Mouse (Mus musculus) telencephalon, adult 2 months (tissue): Measurements from ENCODE around the gene Psmf1.

ENCODE experiments used
- DNase-seq: peaks from one replicate; pipeline ENCODE4 v3.0.0-alpha.2; 2011; ENCODE audit warnings: low read depth, low spot score

Gene Psmf1

DNA sequence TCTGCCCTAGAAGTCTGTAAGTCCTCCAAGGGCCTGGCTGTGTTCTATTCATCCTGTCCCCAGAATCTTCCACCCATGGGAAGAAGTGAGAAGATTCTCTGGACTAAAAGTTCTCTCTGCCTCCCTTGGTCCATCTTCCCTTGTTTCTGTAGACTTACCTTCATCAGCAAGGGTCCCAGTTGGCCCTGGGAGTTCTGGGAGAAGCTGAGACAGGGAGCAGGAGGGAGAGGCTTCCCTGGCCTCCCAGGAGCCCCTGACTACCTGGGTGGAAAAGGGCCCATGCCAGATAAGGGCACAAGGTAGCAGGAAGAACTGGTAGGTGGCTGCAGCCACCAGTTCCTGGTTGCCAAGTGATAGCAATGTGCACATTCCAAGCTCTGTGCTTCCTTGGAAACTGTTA lies at the start of gene Psmf1:
Psmf1 (minus strand) TSS at position 342 of the 400 bp plus-strand sequence.
- no peak for DNase-seq

GRCm38 (mm10) chr2:151791156-151791555 lies 47.2 kb upstream of the Psmf1 start:
- DNase-seq = no peak

DNA sequence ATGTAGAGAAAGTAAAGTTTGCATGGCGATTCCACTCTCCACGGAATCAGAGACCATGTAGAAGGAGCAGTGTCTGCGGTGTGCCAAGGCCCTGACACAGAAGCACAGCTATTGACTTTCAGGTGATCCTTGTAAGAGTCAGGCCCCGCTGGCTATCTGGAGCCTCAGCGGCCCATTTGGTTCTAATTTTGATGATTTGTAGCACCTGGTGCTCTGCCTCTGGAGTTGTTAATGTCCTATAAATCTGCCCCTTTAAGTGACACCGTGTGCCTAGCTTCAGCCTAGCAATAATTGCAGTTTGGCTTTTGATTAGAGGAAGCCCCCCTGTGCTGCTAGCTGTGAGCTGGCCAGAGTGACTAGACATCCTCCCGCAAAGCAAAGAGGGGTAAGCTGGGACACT lies 46.2 kb upstream of the Psmf1 start:
- no peak for DNase-seq

DNA sequence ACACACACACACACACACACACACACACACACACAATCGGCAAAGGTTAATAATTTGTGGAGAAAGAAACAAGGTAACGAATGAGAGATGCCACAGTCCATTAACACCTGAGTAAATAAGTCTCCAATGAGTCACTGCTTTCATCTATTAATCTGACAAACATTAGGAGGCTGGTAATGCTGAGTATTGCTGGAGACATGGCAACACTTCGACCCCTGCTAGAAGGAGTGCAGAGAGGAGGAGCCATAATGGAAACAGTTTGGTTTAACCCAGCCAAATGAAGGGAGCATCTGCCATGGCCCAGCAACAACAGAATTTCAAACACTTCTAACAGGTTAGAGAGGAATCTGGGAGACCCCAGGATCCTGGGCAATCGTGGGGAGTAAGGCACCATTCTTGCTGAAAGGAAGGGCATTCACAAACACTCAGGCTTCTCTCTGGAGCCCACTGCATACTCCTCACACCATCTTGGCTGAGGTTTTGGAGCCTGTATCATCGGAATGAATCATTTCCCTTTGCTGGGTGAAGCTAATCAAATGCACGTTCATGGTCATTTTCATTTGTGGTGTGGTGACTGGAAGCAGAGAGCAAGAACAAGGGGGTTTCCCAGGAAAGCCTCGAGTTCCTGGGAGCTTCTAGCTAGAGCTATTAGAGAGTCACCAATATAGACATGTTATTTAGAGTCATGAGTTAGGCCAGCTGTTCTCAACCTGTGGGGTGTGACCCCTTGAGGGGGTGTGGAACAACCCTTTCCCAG lies 44.4 kb upstream of the Psmf1 start:
- DNase-seq = no peak

- no peak for DNase-seq
These were observed 39.5 kb upstream of the Psmf1 start for GRCm38 (mm10) chr2:151783493-151783892.

- no peak for DNase-seq
These were observed 33.4 kb upstream of the Psmf1 start for GRCm38 (mm10) chr2:151777366-151777765.

DNA sequence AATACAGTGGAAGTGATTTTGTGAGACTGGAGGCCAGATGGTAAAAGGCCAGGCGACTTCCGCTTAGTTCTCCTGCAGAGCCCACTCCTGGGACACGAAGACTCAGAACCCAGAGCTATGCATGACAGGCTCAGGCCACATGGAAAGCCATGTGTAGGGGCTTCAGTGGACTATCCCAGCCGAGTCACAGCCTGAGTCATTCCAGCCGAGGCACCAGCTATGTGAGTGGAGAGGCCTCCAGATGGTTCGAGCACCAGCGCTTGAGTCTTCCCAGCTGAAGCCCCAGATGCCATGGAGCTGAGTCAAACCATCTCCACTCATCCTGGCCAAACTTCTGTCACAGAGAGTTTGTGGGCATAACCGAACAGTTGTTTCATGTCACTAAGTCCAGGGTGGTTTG lies 29.5 kb upstream of the Psmf1 start:
- peak; percentile 12 for DNase-seq

GRCm38 (mm10) chr2:151772169-151772568 lies 28.2 kb upstream of the Psmf1 start:
- DNase-seq = no peak

GRCm38 (mm10) chr2:151764557-151764956 lies 20.6 kb upstream of the Psmf1 start:
- no peak for DNase-seq

DNA sequence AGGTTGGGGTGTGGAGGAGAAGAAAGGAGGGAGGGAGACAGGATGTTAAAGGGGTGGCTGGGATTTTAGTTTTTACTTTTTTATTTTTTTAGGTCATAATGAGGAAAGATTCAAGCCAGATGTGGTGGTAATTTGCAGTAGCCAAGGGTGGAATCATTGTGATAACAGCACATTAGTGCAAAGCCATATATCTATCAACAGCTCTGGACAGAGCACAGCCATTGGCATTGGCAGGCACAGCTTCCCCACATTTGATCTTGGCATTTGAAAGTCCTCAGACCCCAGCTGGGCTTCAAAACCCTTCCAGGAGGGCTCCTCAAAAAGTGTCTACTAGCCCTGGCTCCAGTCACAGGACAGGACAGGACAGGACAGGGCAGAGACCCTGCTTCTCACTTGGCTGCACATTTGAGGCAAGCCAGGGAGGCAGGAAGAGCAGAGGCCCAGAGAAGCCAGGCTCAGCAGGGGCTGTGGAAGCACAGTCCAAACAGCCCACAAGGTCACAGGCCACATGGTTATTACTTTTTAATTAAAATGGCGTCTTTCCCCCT lies 14.9 kb upstream of the Psmf1 start:
- no peak for DNase-seq

DNA sequence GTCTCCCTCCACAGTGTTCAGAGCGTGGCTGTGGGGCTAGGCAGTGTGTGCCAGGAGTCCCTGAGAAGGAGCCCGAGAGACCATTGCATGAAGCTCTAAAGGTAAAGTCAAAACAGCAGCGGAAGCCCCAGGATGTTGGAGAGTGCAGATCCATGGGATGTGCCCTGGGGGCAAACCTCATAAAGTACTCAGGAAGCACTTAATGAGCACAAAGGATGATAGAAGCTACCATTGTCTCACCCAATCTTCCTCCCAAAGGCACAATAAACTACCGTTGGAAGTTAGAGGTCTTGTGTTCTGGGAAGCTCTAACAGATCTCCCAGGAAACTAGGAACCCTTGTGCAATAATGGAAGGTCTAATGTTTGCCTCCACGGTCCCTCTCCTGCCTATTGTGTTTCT lies 13.5 kb upstream of the Psmf1 start:
- no peak for DNase-seq

DNA sequence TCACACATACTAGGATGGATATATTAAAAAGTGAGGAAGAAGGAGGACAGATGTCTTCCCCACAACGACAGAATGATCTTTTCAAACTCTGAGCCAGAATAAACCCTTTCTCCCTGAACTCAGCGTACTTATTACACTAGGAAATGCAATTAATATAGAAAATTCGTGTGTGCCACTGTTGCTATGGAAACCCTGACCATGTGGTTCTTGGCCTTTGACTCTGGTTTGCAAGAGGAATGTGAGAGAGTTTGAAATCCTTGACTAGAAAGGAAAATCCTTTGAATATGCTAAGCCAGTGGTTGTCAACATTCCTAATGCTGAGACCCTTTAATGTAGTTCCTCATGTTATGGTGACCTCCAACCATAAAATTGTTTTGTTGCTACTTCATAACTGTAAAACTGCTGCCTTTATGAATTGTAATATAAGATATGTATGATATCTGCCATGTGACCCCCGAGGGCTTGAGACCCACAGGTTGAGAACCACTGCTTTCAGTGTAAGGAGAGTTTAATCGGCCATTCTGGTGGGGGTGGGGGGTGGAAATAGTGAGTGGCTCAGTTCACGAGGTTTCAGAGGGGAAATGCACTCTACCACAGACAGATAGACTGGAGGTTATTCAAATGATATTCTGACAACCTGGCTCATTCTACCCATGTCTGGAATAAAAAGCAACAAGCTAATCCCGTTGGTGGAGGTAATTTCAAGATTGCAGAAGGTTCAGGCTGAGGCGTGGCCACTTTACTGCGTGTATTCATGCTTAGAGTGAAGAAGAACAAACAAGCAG lies 12.5 kb upstream of the Psmf1 start:
- DNase-seq = no peak

- DNase-seq = no peak
These were observed 7.3 kb upstream of the Psmf1 start for GRCm38 (mm10) chr2:151751330-151751729.

- peak; percentile 29 for DNase-seq
These were observed 4.1 kb upstream of the Psmf1 start for GRCm38 (mm10) chr2:151747847-151748705.

GRCm38 (mm10) chr2:151742850-151743679 lies 921 bp downstream of the Psmf1 start:
- no peak for DNase-seq

GRCm38 (mm10) chr2:151742084-151742483 lies 1.9 kb downstream of the Psmf1 start:
- no peak for DNase-seq

DNA sequence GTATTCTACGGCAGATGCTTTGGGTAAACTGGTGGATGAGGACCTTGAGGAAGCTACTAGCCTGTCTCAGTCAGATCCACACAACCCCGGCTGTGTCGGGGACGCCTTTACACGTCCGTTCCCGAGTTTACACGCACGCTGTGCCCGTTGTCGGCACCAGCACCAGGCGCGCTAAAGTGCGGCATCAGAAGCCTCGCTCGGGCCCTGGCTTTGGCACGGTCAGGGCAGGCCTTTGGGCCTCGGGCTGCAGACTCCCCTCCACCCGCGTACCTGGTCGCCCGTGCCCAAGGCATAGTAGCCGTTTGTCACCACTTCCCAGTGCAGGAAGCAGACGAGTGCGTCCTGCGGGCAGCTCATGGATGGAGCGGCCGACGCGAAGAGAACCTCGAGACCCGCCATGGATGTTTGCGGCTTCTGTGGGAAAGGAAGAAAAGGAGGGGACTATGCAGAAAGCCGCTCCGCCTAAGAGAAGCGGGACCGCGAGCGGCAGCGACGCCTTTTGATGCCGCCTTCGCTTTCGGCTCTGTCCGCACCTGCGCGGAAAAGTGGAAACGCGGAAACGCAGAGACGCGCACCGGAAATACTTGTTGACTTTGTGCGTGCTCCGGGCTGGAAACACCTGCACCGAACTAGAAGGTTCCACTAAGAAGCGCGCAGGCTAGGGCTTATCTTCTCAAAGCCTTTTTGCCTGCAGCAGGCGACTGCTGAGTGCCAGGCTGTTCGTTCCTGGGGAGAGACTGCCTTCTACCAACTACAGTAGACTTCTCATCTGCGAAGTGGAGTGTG lies 3.1 kb downstream of the Psmf1 start:
- DNase-seq = peak; percentile 92

GRCm38 (mm10) chr2:151739505-151739904 lies 4.5 kb downstream of the Psmf1 start:
- no peak for DNase-seq

DNA sequence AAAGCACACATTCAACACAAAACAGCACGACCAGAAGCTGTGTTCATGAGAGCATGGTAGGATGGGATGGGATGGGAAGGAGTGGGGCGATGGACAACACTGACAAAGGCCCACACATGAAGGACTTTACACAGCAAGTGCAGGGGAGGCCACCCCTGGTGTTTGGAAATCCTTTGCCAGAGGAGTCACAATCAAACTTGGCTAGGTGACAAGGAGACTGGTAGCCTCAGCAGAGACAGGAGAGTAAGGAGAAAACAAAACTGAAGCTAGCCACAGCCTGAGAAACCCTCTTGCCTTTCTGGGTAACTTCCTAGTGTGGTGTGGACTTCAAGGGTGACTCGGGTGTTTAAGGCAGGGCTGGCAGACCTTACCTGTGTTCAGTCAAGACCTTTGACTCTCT lies 4.9 kb downstream of the Psmf1 start:
- DNase-seq = no peak

GRCm38 (mm10) chr2:151738460-151738859 lies 5.5 kb downstream of the Psmf1 start:
- DNase-seq = no peak
